ENCODE assay signal across 8 mouse cellular contexts in genomic region chr10:91183316-91183715, GRCm38 (mm10). TPM values are rescaled to one million over a fixed set of nuclear protein-coding genes. Genes with fewer than 3 reads are reported as not detected.
DNase-seq lines count a peak whose midpoint lies in the region; ATAC-seq lines count a peak whose summit lies in the region.

No protein-coding gene starts in this region.

- no peaks in the 10 kb centered on the region for H3K36me3 ChIP-seq in midbrain, embryonic 14.5 days (ENCODE audit: control insufficient read depth, insufficient read depth, low read length)

- peak overlapping the region; percentile 51 for H3K4me2 ChIP-seq in midbrain, embryonic 14.5 days (ENCODE audit: low read length)

- no peaks in the 10 kb centered on the region for H3K9me3 ChIP-seq in midbrain, embryonic 14.5 days (ENCODE audit: control insufficient read depth, low read length)

- H3K27ac ChIP-seq in midbrain, embryonic 14.5 days (replicated peaks; ENCODE audit: low read depth, low read length), result peak overlapping the region; percentile 99

- WGBS in midbrain, embryonic 14.5 days, result 35% methylated on average over 3 of the region's 3 CpGs

- H3K4me3 ChIP-seq in midbrain, embryonic 14.5 days (replicated peaks; ENCODE audit: low read depth, low read length), result peak overlapping the region; percentile 56; the same call in 1 of the 2 replicates

- DNase-seq in layer of hippocampus, adult 11-12 months (ENCODE audit: low spot score), result peak; percentile 28
- DNase-seq in layer of hippocampus, postnatal 10 days (ENCODE audit: low spot score in 2 of 2), result no peak
- peak; percentile 46 for DNase-seq in cerebellum, adult 11 months
- peak; percentile 22 to 28 for DNase-seq in gastrocnemius, postnatal 36 days
- DNase-seq in kidney, postnatal 14 days, result peak; percentile 74
- DNase-seq in midbrain, embryonic 14.5 days, result peak; percentile 21
- no peak for DNase-seq in B cell, adult 2 months
- DNase-seq in left cerebral cortex, postnatal 25 days (ENCODE audit: low spot score in 2 of 2), result no peak

- peaks cover 12% of the 10 kb centered on the region for H3K4me1 ChIP-seq in midbrain, embryonic 14.5 days (ENCODE audit: control insufficient read depth, insufficient read depth, low read length)

- intact Hi-C loops in gastrocnemius, postnatal 36 days (cut with DNase I), result no loop called here
- intact Hi-C loops in left cerebral cortex, postnatal 25 days (cut with DNase I), result no loop called here

- H3K27me3 ChIP-seq in midbrain, embryonic 14.5 days (ENCODE audit: control insufficient read depth, insufficient read depth, low read length), result no peaks in the 10 kb centered on the region

- H3K9ac ChIP-seq in midbrain, embryonic 14.5 days (replicated peaks; ENCODE audit: low read length), result peak overlapping the region; percentile 69; the same call in 1 of the 2 replicates

- ATAC-seq in midbrain, embryonic 14.5 days (ENCODE audit: low FRiP score, low TSS enrichment), result no peak

RNA-seq across cellular contexts. Expression of gene Tmpo, which starts 2.2 kb away (rescaled TPM):
- total RNA-seq in layer of hippocampus, postnatal 10 days (2021), result 10 to 100 TPM; 45.0 to 53.2 TPM
- 10 to 100 TPM; 52.2 to 57.4 TPM for total RNA-seq in gastrocnemius, postnatal 36 days (2021)
- polyA plus RNA-seq in midbrain, embryonic 14.5 days (2014; fragmentation: Nextera tagmentation; extraction: Ambion mirVana), result 127 and 162 TPM in 2 replicates
- total RNA-seq in left cerebral cortex, postnatal 25 days (2021), result 10 to 100 TPM; 39.7 to 41.5 TPM

RNA-seq across cellular contexts. Expression of gene Slc25a3, which starts 59.5 kb away (rescaled TPM):
- 100 to 1,000 TPM; 544 to 545 TPM for total RNA-seq in layer of hippocampus, postnatal 10 days (2021)
- total RNA-seq in gastrocnemius, postnatal 36 days (2021), result 1,000 to 10,000 TPM; 1,123 to 1,124 TPM
- polyA plus RNA-seq in midbrain, embryonic 14.5 days (2014; fragmentation: Nextera tagmentation; extraction: Ambion mirVana), result 565 and 569 TPM in 2 replicates
- total RNA-seq in left cerebral cortex, postnatal 25 days (2021), result 100 to 1,000 TPM; 546 TPM

Comparison
In these comparisons a context has a peak if more than half of its experiments do, and no peak if none do; other contexts are left out.
1. DNase-seq: peak in layer of hippocampus, adult 11-12 months (single experiment), cerebellum, adult 11 months (single experiment), gastrocnemius, postnatal 36 days (2 of 2), kidney, postnatal 14 days (single experiment) and midbrain, embryonic 14.5 days (single experiment); none in layer of hippocampus, postnatal 10 days (0 of 2), B cell, adult 2 months (0 of 2) and left cerebral cortex, postnatal 25 days (0 of 2).